Mouse (Mus musculus): Measurements from ENCODE around the gene Ube2g1.
"Not testable (repeated sequence)": the region's sequence is repeated elsewhere in the genome, so short reads cannot be mapped to it uniquely, and the experiment has no call there.

Gene Ube2g1

GRCm38 (mm10) chr11:72689551-72690510 is 82.7 kb downstream of the Ube2g1 start, which contains the start of gene Ankfy1:
TSS of gene Ankfy1 (plus strand) at chr11:72690006.
- DNase-seq (ENCODE audit: low read depth, low spot score) = peak; percentile 95

DNA sequence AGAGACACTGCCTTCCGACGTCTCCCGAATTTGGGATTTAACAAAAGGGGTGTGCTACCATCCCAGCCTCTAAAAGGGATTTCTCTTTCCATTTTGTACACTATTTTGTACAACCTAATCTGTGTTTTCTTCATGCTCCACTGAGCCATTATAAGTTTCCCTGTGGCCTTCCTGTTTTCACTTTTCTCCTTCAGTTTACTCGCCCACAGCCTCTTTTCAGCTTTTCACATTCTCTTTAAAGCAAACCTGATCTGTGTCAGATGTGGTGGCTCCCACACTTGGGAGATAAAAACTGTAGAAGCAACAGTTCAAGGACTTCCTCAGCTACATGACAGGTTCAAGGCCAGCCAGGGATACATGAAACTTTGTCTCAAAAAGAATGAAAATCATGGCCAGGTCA is 85.3 kb downstream of the Ube2g1 start:
- DNase-seq (ENCODE audit: low read depth, low spot score) = no peak

GRCm38 (mm10) chr11:72695025-72695424 is 87.9 kb downstream of the Ube2g1 start:
- DNase-seq (ENCODE audit: low read depth, low spot score) = no peak

DNA sequence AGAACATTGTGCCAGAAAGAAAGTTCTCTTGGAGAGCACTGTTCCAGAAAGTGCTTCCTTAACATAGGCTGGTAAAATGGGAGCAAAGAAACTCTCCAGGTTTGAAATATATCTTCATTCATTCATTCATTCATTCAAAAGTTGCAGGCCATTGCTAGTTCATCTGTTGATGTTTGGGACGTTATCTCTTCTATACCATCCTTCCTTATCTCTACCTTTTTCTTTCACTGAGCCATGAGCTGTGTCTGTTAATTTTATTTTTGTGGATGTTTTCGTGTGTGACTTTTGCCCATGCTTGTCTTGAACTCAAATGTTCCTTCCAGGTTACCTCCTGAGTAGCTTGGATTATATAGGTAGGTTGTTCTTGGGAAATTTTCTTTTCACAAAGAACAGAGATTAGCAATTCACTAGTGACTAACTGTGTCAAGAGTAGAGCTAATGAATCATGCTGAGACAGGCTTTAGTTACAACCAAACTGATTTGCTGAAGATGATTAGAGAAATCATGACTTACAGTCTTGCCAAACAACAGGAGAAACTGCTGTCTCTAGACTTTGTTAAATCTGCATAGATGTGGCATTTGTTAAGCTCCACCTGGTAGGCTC is 89.4 kb downstream of the Ube2g1 start:
- no peak for DNase-seq (ENCODE audit: low read depth, low spot score)

DNA sequence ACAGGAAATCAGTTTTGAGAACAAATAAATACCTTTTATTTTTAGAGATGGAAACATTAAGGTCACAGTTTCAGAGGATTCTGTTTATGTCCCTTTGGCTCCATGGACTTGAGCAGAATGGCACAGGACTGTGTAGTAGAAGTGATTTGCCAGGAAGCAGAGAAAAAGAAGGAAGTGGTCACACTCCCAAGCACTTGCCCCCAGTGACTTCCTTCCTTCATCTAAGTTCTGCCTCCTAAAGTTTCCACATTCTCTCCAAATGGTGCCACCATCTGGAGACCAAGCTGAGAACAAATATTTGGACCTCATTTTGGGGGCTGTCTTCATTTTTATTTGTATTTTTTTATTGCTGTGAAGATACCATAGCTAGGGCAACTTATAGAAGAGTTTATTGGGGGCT is 90.2 kb downstream of the Ube2g1 start:
- no peak for DNase-seq (ENCODE audit: low read depth, low spot score)

GRCm38 (mm10) chr11:72705111-72705510 is 98.0 kb downstream of the Ube2g1 start:
- not testable (repeated sequence) for DNase-seq (ENCODE audit: low read depth, low spot score)

DNA sequence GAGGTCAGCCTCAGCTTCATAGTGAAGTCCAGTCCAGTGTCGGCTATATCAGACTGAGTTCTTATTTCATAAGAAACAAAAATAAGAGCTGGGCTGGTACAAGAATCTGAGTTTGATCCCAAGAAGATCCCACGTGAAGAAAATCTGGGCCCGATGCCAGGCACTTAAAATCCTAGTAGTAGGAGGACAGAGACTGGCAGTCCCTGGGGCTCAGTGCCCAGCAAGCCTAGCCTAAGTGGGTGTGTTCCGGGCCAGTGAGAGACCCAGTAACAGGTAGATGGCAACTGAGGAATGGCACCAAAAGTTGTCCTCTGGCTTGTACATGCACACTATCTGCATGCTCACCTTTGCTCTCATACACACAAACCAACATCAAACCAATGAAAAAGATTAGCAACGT is 105.6 kb downstream of the Ube2g1 start:
- DNase-seq (ENCODE audit: low read depth, low spot score) = no peak

DNA sequence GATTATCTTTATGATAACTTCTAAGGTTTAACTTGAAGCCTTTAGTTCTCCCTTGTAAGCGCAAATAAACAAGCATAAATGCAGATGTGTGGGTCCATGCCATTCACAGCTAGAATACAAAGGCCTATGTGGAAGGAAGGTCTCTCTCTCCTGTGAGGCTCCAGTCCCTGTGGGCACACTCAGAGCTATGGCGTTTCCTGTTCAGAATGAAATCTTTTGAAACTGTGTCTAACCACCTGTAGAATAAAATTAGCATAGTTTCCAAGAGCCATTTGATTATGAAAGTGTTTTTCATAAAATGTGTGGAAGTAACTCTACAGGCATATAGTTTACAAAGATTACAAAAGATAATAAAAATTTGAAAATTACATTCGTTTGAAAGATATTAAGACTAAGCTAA is 111.1 kb downstream of the Ube2g1 start:
- peak; percentile 19 for DNase-seq (ENCODE audit: low read depth, low spot score)

DNA sequence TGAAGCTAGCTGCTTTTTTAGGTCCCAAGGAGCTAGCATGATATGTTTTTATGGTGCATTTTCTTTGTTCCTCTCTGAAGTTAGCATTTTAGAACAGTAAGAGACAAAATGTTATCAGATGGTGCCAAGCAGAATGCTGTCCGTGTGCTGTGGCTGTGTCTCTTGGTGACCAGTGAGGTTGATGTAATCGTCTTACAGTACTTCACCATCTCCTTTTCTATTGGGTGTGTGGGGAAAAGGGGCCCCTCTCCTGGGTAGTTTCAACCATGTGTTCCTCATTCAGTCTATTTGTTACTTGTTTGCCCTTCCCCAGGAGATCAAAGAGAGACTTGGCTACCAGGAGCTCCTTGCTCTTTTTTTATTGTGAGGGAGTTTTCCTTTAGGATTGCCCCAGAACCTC is 116.1 kb downstream of the Ube2g1 start:
- no peak for DNase-seq (ENCODE audit: low read depth, low spot score)

GRCm38 (mm10) chr11:72723871-72724270 is 116.8 kb downstream of the Ube2g1 start:
- DNase-seq (ENCODE audit: low read depth, low spot score) = peak; percentile 32

- peak; percentile 11 for DNase-seq (ENCODE audit: low read depth, low spot score)
Observed at GRCm38 (mm10) chr11:72726023-72726422, 118.9 kb downstream of the Ube2g1 start.

DNA sequence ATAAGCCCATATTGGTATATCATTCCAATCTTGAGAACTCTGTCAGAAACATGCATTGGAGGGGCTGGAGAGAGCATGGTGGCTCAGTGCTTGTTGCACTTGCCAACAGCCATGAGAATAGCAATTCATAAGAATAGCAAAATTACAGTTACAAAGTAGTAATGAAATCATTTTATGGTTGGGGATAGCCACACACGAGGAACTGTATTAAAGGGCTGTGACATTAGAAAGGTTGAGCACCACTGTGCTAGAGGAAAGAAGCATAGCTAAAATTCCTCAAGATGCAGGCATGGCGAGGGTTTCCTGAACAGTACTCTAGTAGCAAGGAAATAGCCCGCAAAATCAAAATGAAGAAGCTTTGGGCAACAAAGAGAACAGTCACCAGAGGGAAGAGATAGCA is 126.7 kb downstream of the Ube2g1 start:
- DNase-seq (ENCODE audit: low read depth, low spot score) = no peak

DNA sequence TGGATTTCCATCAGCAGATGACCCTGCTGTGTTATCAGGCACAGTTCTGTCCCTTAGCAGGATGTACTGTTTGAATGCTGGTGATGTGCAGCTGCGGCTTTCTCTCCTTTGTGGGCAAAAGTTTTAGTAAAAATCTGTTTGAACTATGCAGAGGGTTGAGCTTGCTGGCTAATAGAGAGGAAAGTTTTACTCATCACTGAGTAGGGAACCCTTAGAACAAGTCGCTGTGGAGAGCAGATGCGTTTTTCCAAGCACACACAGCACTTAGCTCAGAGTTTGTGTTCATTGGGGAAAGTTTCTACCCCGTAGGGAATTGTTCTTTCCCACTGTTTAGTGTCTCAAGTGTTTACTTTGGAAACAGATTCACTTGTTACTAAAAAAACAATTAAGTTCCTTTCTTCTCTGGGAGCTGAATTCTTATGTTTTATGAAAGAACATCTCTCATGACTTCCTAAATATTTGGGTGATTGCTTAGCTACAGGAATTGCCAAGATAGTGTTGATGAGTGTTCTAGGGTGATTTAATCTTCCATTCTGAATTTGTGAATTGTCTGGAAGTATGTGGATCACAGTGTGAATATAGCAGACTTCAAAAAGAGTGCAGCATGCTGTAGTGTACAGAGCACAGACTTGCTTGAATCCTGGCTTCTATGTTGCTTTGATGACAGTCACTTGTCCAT is 127.9 kb downstream of the Ube2g1 start:
- DNase-seq (ENCODE audit: low read depth, low spot score) = peak; percentile 27

DNA sequence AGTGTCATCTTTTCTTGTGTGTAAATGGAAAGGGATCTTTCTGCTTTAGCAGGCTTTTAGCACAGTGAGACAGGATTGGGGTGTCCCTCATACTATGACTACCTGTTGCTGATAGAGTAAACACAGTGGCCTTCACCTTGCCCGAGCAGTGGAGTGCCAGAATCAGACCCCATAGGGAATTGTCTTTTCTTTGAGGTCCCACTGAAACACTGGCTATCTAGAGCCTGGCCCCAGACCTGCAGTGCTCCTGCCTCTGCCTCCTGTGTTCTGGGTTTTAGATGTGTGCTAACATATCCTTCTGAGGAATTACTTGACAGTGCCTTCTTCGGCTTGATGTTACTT is 128.4 kb downstream of the Ube2g1 start:
- no peak for DNase-seq (ENCODE audit: low read depth, low spot score)

Measured in CD4-positive helper T cell, adult 2 months (primary cell).